Mouse (Mus musculus) kidney, postnatal 14 days (tissue): ENCODE measurements around the gene Pqlc3.
A peak's percentile ranks its signal among the peaks of the same experiment; 100 is the strongest.
"Not testable (repeated sequence)": the region's sequence is repeated elsewhere in the genome, so short reads cannot be mapped to it uniquely, and the experiment has no call there.

ENCODE experiments used
- DNase-seq: peaks from one replicate; pipeline ENCODE4 v3.0.0; 2022; ENCODE audit warnings: mixed read lengths

Gene Pqlc3

GRCm38 (mm10) chr12:16999739-17000497, at the start of gene Pqlc3:
Gene Pqlc3 (minus strand): TSS chr12:17000408.
- peak; percentile 90 for DNase-seq

DNA sequence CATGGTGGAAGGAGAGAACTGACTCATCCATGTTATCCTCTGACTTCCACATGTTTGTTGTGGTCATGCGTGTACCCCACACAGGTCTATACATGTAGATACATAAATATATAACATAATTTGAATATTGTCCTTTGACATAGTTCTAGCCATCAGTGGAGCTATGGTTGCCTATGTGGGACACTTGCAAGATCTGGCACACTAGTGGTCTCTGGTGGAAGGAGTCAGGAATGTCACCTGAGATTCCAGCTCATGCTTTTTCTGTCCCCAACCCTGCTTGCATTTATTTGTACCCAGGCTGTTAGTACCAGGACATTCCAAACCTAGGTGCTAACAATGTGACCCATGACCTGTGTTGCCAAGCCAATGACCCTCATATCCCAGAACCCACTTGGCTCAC, 49.6 kb upstream of the Pqlc3 start:
- DNase-seq: no peak

- no peak for DNase-seq
Measured at GRCm38 (mm10) chr12:17048979-17049612, 48.9 kb upstream of the Pqlc3 start.

- DNase-seq: no peak
Measured at GRCm38 (mm10) chr12:17043311-17043710, 43.1 kb upstream of the Pqlc3 start.

- DNase-seq: no peak
Measured at GRCm38 (mm10) chr12:17040567-17040966, 40.4 kb upstream of the Pqlc3 start.

DNA sequence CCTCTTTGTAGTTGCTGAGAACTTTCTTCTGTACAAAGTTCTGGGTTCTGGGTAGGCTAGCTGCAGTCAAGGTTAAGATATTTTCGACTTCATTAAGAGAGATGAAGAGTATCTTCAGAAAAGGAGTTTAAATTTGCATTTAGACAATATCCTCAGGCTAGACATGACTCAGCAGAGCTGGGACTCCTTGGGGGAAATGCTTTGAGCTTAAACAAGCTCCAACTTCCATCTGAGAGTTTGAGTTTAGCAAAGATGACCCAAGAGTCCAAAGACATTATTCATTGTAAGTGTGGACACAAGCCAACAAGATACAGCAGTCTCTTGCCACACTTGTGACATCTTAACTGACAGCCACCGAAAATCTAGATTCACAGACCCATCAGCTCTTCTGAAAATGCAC, 39.2 kb upstream of the Pqlc3 start:
- no peak for DNase-seq

DNA sequence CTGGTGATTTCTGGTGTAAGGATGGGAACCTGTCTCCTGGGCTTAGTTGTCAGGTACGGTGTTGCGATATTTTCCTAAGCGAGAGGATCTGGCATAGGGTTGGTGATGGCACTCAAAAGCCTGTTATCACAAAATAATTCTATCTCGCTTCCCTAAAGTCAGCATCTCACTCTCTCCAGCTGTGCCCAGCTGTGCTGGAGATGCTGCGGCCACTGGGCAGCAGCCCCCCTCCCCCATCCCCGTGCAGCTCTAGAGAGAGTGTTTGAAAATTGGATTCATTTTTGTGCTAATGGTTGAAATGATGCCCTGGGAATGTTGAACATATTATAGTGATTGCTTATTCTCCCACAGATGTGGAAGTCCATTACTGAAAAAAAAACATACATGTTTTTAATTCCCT, 38.0 kb upstream of the Pqlc3 start:
- DNase-seq: peak; percentile 19

GRCm38 (mm10) chr12:17037053-17037610, 36.9 kb upstream of the Pqlc3 start:
- no peak for DNase-seq

- no peak for DNase-seq
Measured at GRCm38 (mm10) chr12:17036532-17036931, 36.3 kb upstream of the Pqlc3 start.

GRCm38 (mm10) chr12:17035128-17035527, 34.9 kb upstream of the Pqlc3 start:
- peak; percentile 28 for DNase-seq

DNA sequence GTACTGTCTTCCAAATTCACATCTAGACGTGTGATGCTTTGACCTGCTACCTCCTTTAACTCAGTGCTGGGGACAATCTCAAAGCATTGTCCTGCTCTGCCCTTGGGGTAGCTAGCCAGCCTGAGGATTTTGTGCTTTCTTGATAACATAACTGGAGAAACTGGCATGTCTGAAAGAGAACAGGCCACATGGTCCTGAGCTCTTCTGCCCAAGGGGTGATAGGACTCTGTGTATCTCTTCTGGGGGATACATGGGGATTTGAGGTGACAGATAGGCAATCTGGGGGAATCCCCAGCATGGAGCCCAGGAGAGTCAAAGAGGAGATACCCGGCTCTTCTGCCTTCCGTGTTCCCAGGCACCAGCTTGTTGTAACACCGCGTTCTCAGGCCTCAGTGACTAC, 34.5 kb upstream of the Pqlc3 start:
- DNase-seq: no peak

DNA sequence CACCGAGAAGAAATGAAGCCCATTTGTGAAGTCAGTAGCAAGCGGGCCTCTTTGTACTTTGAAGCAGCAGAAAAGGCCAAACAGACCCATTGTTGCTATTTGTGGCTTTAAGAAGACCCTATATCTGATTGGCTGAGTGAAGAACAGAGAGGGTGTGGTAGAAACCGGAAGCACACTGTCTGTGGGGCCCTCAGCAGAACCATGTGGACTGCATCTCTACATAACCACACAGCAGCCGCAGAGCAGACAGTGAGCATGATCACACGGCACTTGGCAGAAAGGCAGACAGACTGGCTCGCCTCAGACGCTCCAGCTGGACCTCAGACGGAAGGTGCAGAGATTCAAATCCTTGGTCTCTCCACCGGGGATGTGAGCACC, 33.2 kb upstream of the Pqlc3 start:
- no peak for DNase-seq

GRCm38 (mm10) chr12:17032694-17033463, 32.7 kb upstream of the Pqlc3 start:
- peak; percentile 71 for DNase-seq

DNA sequence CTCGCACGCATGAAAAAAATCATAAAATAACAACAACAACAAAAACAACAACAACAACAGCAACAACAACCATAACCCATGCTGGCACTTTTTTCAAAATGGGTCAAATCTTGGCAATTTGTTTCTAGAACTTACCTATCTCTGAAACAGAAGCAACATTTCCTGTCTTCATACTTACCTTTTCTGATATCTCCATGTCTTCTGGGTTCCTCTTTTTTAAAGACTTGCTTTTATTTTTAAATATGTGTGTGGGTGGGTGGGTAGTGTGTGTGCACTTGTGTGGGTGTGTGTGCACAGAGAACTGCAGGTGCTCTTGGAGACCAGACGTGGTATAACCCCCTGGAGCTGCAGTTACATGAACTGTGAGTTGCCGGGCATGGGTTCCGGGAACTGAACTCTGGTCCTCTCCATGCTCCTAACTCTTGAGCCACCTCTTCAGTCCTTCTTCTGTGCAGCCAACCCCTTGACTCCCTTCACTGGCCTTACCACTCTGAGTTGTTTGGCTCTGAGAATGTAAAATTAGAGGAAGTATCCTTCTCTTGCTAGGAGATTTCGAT, 24.4 kb upstream of the Pqlc3 start:
- DNase-seq: no peak

GRCm38 (mm10) chr12:17022145-17022544, 21.9 kb upstream of the Pqlc3 start:
- DNase-seq: no peak

GRCm38 (mm10) chr12:17021125-17021524, 20.9 kb upstream of the Pqlc3 start:
- DNase-seq: not testable (repeated sequence)

GRCm38 (mm10) chr12:17018468-17018867, 18.3 kb upstream of the Pqlc3 start:
- DNase-seq: peak; percentile 33

GRCm38 (mm10) chr12:17015711-17016110, 15.5 kb upstream of the Pqlc3 start:
- DNase-seq: no peak

GRCm38 (mm10) chr12:17012067-17012899, 12.1 kb upstream of the Pqlc3 start:
- no peak for DNase-seq

DNA sequence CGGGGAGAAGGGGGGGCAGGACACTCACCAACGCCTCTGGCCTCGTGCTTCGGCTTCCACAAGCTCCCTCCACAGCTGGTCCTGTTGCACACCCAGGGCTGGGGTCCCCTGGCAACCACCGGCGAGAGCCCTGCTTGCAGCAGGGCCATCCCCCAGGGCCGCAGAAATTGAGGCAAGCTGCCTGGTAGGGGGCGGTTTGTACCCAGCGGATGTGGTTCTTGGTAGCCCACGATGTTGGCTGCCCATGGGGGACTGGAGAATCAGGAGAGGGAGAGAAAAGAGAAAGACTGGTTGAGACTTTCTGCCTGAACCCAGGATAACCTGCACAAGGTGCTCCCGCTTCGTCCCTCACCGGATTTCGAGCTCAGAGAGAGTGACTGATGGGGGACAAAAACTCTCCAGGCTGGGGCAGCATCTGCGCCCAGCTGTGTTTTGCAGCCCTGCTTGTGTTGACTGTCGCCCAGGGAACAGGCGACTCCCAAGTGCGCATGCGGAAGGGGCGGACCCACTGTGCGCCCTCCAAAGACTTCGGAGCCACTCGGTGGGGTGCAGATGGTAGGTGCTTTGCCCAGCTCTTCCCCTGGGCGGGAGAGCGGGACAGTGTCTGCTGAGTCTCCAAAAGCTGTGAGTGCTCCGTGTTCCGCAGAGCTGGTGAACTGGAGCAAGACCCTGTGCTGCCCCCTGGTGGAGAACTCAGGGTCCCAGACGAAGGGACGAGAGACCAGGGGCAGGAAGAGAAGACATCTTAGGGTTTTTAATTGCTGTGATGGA, 11.1 kb upstream of the Pqlc3 start, which contains the start of gene 2410004P03Rik:
Gene 2410004P03Rik, minus strand, starts transcription at position 628 of the 771 bp plus-strand sequence.
- peak; percentile 80 for DNase-seq

DNA sequence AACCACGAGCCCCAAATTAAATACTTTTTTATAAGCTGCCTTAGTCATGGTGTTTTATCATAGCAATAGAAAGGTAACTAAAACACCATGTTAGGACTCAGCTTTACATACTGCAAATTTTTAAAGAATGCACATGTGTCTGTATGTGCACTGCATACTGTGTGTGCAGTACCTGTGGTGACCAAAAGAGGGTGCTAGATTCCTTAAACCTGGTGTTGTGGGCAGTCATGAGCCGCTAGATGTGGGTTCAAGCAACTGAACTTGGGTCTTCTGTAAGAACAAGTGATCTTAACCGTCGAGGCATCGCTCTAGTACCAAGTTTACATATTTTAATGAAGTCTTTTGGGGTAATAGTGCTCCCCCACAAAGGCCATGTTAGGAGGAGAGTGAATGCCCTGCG, 9.3 kb upstream of the Pqlc3 start:
- no peak for DNase-seq
